Mouse (Mus musculus): ENCODE data around the gene Olfm1. TPM values are rescaled to one million over a fixed set of nuclear protein-coding genes. Genes with fewer than 3 reads are reported as not detected.

The Olfm1 gene
- polyA plus RNA-seq, 1 experiment from 2014 or later, result 295 TPM

DNA sequence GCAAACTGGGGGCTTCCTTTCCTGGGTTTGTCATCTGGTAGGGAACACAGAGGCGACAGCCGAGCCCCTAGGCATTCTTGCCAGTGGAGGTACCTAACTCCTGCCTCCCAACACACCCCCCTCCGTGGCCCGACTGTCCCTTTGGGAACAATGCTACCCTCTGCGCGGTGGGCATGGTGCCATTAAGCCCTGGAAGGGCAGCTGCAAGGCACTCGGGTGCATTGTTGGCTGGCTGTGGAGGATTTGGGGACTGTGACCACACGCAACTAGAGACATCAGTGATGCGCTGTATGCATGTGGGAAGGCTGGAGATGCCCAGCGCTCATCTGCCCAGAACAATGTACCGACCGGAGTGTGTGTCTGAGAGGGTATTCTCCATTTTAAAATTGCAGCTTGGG is 897 bp downstream of the Olfm1 start:
- H3K9me3 ChIP-seq (ENCODE audit: control insufficient read depth, low read length), result no peaks in the 10 kb centered on the region
- ATAC-seq (ENCODE audit: low FRiP score, low TSS enrichment) (peak; percentile 32; the same call in 1 of the 2 replicates), DNase-seq (peak; percentile 77)
- H3K27me3 ChIP-seq (ENCODE audit: control insufficient read depth, insufficient read depth, low read length), result no peaks in the 10 kb centered on the region
- peak overlapping the region; percentile 89 for H3K9ac ChIP-seq (replicated peaks; ENCODE audit: low read length)
- H3K4me2 ChIP-seq (ENCODE audit: low read length), result peak overlapping the region; percentile 63
- H3K4me3 ChIP-seq (replicated peaks; ENCODE audit: low read depth, low read length), result peak overlapping the region; percentile 73
- H3K4me1 ChIP-seq (ENCODE audit: control insufficient read depth, insufficient read depth, low read length), result peaks cover 33% of the 10 kb centered on the region
- 8% methylated on average over 12 of the region's 12 CpGs for WGBS
- H3K27ac ChIP-seq (replicated peaks; ENCODE audit: low read depth, low read length), result peak overlapping the region; percentile 88
- H3K36me3 ChIP-seq (ENCODE audit: control insufficient read depth, insufficient read depth, low read length), result 0 out of 2 replicates have a peak, but pooled peaks cover 3% of the 10 kb centered on the region

GRCm38 (mm10) chr2:28194962-28195617 is 2.3 kb downstream of the Olfm1 start:
- Histone ChIP-seq H3K9me3 (ENCODE audit: control insufficient read depth, low read length) (no peaks in the 10 kb centered on the region), H3K4me2 (ENCODE audit: low read length) (peak overlapping the region; percentile 63), H3K36me3 (ENCODE audit: control insufficient read depth, insufficient read depth, low read length) (0 out of 2 replicates have a peak, but pooled peaks cover 3% of the 10 kb centered on the region), H3K4me1 (ENCODE audit: control insufficient read depth, insufficient read depth, low read length) (peaks cover 31% of the 10 kb centered on the region), H3K4me3 (replicated peaks; ENCODE audit: low read depth, low read length) (peak overlapping the region; percentile 73), H3K9ac (replicated peaks; ENCODE audit: low read length) (peak overlapping the region; percentile 89; the same call in 1 of the 2 replicates), H3K27ac (replicated peaks; ENCODE audit: low read depth, low read length) (peak overlapping the region; percentile 88; the same call in 1 of the 2 replicates), H3K27me3 (ENCODE audit: control insufficient read depth, insufficient read depth, low read length) (no peaks in the 10 kb centered on the region)
- DNase-seq (no peak), ATAC-seq (ENCODE audit: low FRiP score, low TSS enrichment) (no peak)
- WGBS, result 44% methylated on average over 6 of the region's 6 CpGs

DNA sequence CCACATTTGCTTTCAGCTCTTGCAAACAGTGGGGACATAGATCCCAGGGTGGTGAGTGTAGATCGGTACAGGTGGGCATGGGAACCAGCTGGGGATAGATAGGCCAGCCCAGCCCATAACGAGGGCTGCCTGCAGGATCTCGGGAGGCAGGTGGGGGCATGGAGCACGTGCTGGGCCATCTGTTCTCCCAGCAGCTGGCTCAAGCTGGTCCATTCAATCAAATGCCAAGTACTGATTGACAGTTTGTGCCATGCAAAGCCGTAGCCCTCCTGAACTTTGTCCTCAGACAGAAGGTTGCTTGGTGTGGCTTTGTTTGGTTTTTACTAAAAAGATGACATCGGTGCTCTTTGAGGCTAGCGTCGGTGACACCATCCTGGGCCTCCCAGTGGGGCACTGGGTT is 2.9 kb downstream of the Olfm1 start:
- Histone ChIP-seq H3K9ac (replicated peaks; ENCODE audit: low read length) (0 out of 2 replicates have a peak overlapping the region, but pooled peaks have one; percentile 31), H3K9me3 (ENCODE audit: control insufficient read depth, low read length) (no peaks in the 10 kb centered on the region), H3K4me1 (ENCODE audit: control insufficient read depth, insufficient read depth, low read length) (peaks cover 31% of the 10 kb centered on the region), H3K27me3 (ENCODE audit: control insufficient read depth, insufficient read depth, low read length) (no peaks in the 10 kb centered on the region), H3K4me3 (replicated peaks; ENCODE audit: low read depth, low read length) (no peak overlapping the region), H3K36me3 (ENCODE audit: control insufficient read depth, insufficient read depth, low read length) (0 out of 2 replicates have a peak, but pooled peaks cover 3% of the 10 kb centered on the region), H3K27ac (replicated peaks; ENCODE audit: low read depth, low read length) (peak overlapping the region; percentile 88; the same call in 1 of the 2 replicates), H3K4me2 (ENCODE audit: low read length) (peak overlapping the region; percentile 63)
- ATAC-seq (ENCODE audit: low FRiP score, low TSS enrichment) (no peak), DNase-seq (no peak)
- WGBS, result 48% methylated on average over 8 of the region's 8 CpGs

DNA sequence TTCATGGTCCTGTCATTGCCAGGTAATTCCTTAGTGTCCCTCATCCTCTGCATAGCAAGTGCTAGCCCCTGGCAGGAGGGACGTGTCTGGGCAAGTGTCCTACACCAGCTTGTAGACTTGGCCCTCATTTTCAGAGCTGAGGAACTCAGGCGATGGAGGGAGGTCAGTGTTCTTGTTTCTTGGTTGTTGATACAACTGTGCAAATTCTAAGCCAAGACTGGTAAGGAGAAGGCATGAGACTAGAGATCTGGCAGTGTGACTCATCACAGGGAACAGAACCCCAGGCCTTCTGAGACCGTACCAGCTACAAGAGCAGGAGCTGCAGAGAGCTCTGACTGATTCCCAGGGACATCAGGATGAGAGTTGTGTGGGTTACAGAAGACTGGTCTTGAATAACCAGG is 8.6 kb downstream of the Olfm1 start:
- H3K9me3 ChIP-seq (ENCODE audit: control insufficient read depth, low read length), result no peaks in the 10 kb centered on the region
- no peak overlapping the region for H3K4me3 ChIP-seq (replicated peaks; ENCODE audit: low read depth, low read length)
- H3K9ac ChIP-seq (replicated peaks; ENCODE audit: low read length), result no peak overlapping the region
- H3K4me2 ChIP-seq (ENCODE audit: low read length), result no peak overlapping the region
- H3K27ac ChIP-seq (replicated peaks; ENCODE audit: low read depth, low read length), result no peak overlapping the region
- WGBS, result 84% methylated on average over 3 of the region's 3 CpGs
- peaks cover 16% of the 10 kb centered on the region for H3K4me1 ChIP-seq (ENCODE audit: control insufficient read depth, insufficient read depth, low read length)
- 0 out of 2 replicates have a peak, but pooled peaks cover 3% of the 10 kb centered on the region for H3K36me3 ChIP-seq (ENCODE audit: control insufficient read depth, insufficient read depth, low read length)
- DNase-seq (no peak), ATAC-seq (ENCODE audit: low FRiP score, low TSS enrichment) (no peak)
- no peaks in the 10 kb centered on the region for H3K27me3 ChIP-seq (ENCODE audit: control insufficient read depth, insufficient read depth, low read length)

DNA sequence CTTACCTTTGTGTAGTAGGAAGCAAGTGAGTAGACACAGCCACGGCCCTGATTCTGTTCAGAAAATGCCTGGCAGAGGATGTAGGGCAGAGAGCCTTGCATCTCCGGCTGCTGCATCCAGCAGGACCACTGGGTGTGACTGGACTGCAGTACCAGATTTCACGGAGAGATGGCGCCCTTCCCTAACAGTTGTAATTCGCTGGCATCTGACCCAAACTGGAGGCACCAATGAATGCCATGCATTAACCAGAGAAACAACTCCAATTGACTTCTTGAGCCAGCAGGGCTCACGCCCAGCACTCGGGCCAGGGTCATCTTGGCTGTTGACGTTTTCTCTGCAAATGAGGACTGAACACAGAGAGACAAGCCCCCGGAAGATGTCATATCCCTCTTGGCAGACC is 11.4 kb downstream of the Olfm1 start:
- Histone ChIP-seq H3K27me3 (ENCODE audit: control insufficient read depth, insufficient read depth, low read length) (no peaks in the 10 kb centered on the region), H3K27ac (replicated peaks; ENCODE audit: low read depth, low read length) (no peak overlapping the region), H3K4me3 (replicated peaks; ENCODE audit: low read depth, low read length) (no peak overlapping the region), H3K9me3 (ENCODE audit: control insufficient read depth, low read length) (no peaks in the 10 kb centered on the region), H3K4me1 (ENCODE audit: control insufficient read depth, insufficient read depth, low read length) (peaks cover 28% of the 10 kb centered on the region), H3K9ac (replicated peaks; ENCODE audit: low read length) (no peak overlapping the region), H3K36me3 (ENCODE audit: control insufficient read depth, insufficient read depth, low read length) (0 out of 2 replicates have a peak, but pooled peaks cover 9% of the 10 kb centered on the region), H3K4me2 (ENCODE audit: low read length) (no peak overlapping the region)
- DNase-seq (peak; percentile 96), ATAC-seq (ENCODE audit: low FRiP score, low TSS enrichment) (0 out of 2 replicates have a peak, but pooled peaks have one; percentile 24)
- WGBS, result 6% methylated on average over 9 of the region's 9 CpGs

- no peak; the same call in 1 of the 2 replicates for ATAC-seq (ENCODE audit: low FRiP score, low TSS enrichment)
- Histone ChIP-seq H3K27me3 (ENCODE audit: control insufficient read depth, insufficient read depth, low read length) (no peaks in the 10 kb centered on the region), H3K36me3 (ENCODE audit: control insufficient read depth, insufficient read depth, low read length) (0 out of 2 replicates have a peak, but pooled peaks cover 9% of the 10 kb centered on the region), H3K4me1 (ENCODE audit: control insufficient read depth, insufficient read depth, low read length) (peaks cover 35% of the 10 kb centered on the region), H3K27ac (replicated peaks; ENCODE audit: low read depth, low read length) (no peak overlapping the region), H3K9ac (replicated peaks; ENCODE audit: low read length) (no peak overlapping the region; the same call in 1 of the 2 replicates), H3K9me3 (ENCODE audit: control insufficient read depth, low read length) (no peaks in the 10 kb centered on the region), H3K4me2 (ENCODE audit: low read length) (peak overlapping the region; percentile 99), H3K4me3 (replicated peaks; ENCODE audit: low read depth, low read length) (peak overlapping the region; percentile 59)
- 14% methylated on average over 19 of the region's 19 CpGs for WGBS
- DNase-seq, result no peak
Observed at GRCm38 (mm10) chr2:28204677-28205466, 12.1 kb downstream of the Olfm1 start.

GRCm38 (mm10) chr2:28205467-28205805 is 12.6 kb downstream of the Olfm1 start:
- Histone ChIP-seq H3K9ac (replicated peaks; ENCODE audit: low read length) (peak overlapping the region; percentile 84), H3K27ac (replicated peaks; ENCODE audit: low read depth, low read length) (peak overlapping the region; percentile 70), H3K4me2 (ENCODE audit: low read length) (peak overlapping the region; percentile 99), H3K36me3 (ENCODE audit: control insufficient read depth, insufficient read depth, low read length) (0 out of 2 replicates have a peak, but pooled peaks cover 9% of the 10 kb centered on the region), H3K4me3 (replicated peaks; ENCODE audit: low read depth, low read length) (peak overlapping the region; percentile 59), H3K9me3 (ENCODE audit: control insufficient read depth, low read length) (no peaks in the 10 kb centered on the region), H3K4me1 (ENCODE audit: control insufficient read depth, insufficient read depth, low read length) (peaks cover 40% of the 10 kb centered on the region), H3K27me3 (ENCODE audit: control insufficient read depth, insufficient read depth, low read length) (no peaks in the 10 kb centered on the region)
- under 1% methylated on average over 46 of the region's 49 CpGs for WGBS
- ATAC-seq (ENCODE audit: low FRiP score, low TSS enrichment) (peak; percentile 76), DNase-seq (peak; percentile 92)

DNA sequence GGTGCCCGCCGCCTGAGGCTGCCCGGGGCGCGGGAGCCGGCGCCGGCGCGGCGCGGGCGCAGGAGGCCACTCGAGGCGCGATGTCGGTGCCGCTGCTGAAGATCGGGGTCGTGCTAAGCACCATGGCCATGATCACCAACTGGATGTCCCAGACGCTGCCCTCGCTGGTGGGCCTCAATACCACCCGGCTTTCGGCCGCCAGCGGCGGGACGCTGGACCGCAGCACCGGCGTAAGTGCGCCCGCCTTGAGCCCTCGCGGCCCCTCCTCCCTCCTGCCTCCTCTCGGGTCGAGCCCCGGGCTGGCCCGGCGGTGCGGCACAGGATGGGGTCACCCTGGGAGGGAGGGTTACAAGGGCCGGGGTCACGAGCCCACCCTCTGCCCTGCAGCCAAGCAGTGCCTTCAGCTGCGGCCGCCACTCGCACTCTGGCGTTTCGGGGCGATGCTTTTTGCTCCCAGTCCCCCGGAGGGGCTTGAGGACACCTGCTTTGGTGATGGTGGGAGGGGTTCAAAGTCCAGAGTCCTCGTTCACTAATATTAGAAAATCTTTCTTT is 13.2 kb downstream of the Olfm1 start:
- Histone ChIP-seq H3K4me3 (replicated peaks; ENCODE audit: low read depth, low read length) (peak overlapping the region; percentile 59), H3K4me1 (ENCODE audit: control insufficient read depth, insufficient read depth, low read length) (peaks cover 44% of the 10 kb centered on the region), H3K36me3 (ENCODE audit: control insufficient read depth, insufficient read depth, low read length) (0 out of 2 replicates have a peak, but pooled peaks cover 9% of the 10 kb centered on the region), H3K9me3 (ENCODE audit: control insufficient read depth, low read length) (no peaks in the 10 kb centered on the region), H3K27ac (replicated peaks; ENCODE audit: low read depth, low read length) (peak overlapping the region; percentile 70), H3K27me3 (ENCODE audit: control insufficient read depth, insufficient read depth, low read length) (no peaks in the 10 kb centered on the region), H3K4me2 (ENCODE audit: low read length) (peak overlapping the region; percentile 99), H3K9ac (replicated peaks; ENCODE audit: low read length) (peak overlapping the region; percentile 84)
- DNase-seq (peak; percentile 59), ATAC-seq (ENCODE audit: low FRiP score, low TSS enrichment) (peak; percentile 32; the same call in 1 of the 2 replicates)
- under 1% methylated on average over 36 of the region's 51 CpGs for WGBS
